Mouse (Mus musculus) limb, embryonic 13.5 days (tissue): Measurements from ENCODE around the gene Lcn12. TPM values are rescaled to one million over a fixed set of nuclear protein-coding genes. Genes with fewer than 3 reads are reported as not detected.
A peak's percentile ranks its signal among the peaks of the same experiment; 100 is the strongest.

Source experiments
- ATAC-seq: fragments of 200-750 bp; cut with Nextera tagmentation; 2 replicates; pipeline ENCODE4 v1.8.0; 2017; ENCODE audit warnings: low read depth, moderate number of reproducible peaks, moderate TSS enrichment; ENCODE audit not compliant: low FRiP score
- H3K27ac ChIP-seq: fragments of 300-500 bp; sonication (generic); 2 replicates; pipeline ENCODE4 v1.5.1; 2015; ENCODE audit warnings: inconsistent platforms, mild to moderate bottlenecking, moderate library complexity
- H3K27me3 ChIP-seq: fragments of 300-500 bp; sonication (generic); 2 replicates; pipeline ENCODE4 v1.6.1; 2015; ENCODE audit warnings: mild to moderate bottlenecking, inconsistent platforms
- H3K36me3 ChIP-seq: fragments of 300-500 bp; sonication (generic); 2 replicates; pipeline ENCODE4 v1.6.1; 2015; ENCODE audit warnings: inconsistent platforms, mild to moderate bottlenecking, moderate library complexity
- H3K4me1 ChIP-seq: fragments of 300-500 bp; sonication (generic); 2 replicates; pipeline ENCODE4 v1.6.1; 2015; ENCODE audit warnings: inconsistent platforms
- H3K4me2 ChIP-seq: fragments of 300-500 bp; sonication (generic); replicated peaks from 2 replicates; pipeline ENCODE4 v1.6.1; 2015; ENCODE audit warnings: inconsistent platforms, mild to moderate bottlenecking, moderate library complexity
- H3K4me3 ChIP-seq: fragments of 300-500 bp; sonication (generic); 2 replicates; pipeline ENCODE4 v1.5.1; 2015; ENCODE audit warnings: moderate library complexity, mild to moderate bottlenecking, inconsistent platforms
- H3K9ac ChIP-seq: fragments of 300-500 bp; sonication (generic); 2 replicates; pipeline ENCODE4 v1.6.1; 2015; ENCODE audit warnings: mild to moderate bottlenecking, inconsistent platforms
- H3K9me3 ChIP-seq: fragments of 300-500 bp; sonication (generic); 2 replicates; pipeline ENCODE4 v1.6.1; 2016; ENCODE audit warnings: inconsistent platforms
- WGBS: fragments of 180-500 bp; shearing (Covaris S2); methylation state at CpG from one replicate; pipeline ENCODE4 v1.1.7; 2015; 5-methylcytosine and 5-hydroxymethylcytosine counted together
- polyA plus RNA-seq: library from polyadenylated mRNA; unstranded; fragments of >200 nt; fragmentation: Nextera tagmentation; extraction: Ambion mirVana; gene quantifications from 2 replicates; pipeline ENCODE4 v1.2.1, GENCODE M21; 2015

Lcn12 gene
- polyA plus RNA-seq, 1 experiment from 2014 or later = not detected

- no peak overlapping the region for H3K4me2 ChIP-seq
- no peak overlapping the region; the same call in 1 of the 2 replicates for H3K9ac ChIP-seq
- H3K4me1 ChIP-seq = peaks cover 15% of the 10 kb centered on the region; the same call in 1 of the 2 replicates
- 82% methylated on average over 14 of the region's 14 CpGs for WGBS
- no peak overlapping the region for H3K4me3 ChIP-seq
- no peaks in the 10 kb centered on the region for H3K9me3 ChIP-seq
- H3K27ac ChIP-seq = no peak overlapping the region
- no peaks in the 10 kb centered on the region for H3K27me3 ChIP-seq
- H3K36me3 ChIP-seq = no peaks in the 10 kb centered on the region
- no peak for ATAC-seq
These were observed 26.0 kb downstream of the Lcn12 start for GRCm38 (mm10) chr2:25467606-25468303.

DNA sequence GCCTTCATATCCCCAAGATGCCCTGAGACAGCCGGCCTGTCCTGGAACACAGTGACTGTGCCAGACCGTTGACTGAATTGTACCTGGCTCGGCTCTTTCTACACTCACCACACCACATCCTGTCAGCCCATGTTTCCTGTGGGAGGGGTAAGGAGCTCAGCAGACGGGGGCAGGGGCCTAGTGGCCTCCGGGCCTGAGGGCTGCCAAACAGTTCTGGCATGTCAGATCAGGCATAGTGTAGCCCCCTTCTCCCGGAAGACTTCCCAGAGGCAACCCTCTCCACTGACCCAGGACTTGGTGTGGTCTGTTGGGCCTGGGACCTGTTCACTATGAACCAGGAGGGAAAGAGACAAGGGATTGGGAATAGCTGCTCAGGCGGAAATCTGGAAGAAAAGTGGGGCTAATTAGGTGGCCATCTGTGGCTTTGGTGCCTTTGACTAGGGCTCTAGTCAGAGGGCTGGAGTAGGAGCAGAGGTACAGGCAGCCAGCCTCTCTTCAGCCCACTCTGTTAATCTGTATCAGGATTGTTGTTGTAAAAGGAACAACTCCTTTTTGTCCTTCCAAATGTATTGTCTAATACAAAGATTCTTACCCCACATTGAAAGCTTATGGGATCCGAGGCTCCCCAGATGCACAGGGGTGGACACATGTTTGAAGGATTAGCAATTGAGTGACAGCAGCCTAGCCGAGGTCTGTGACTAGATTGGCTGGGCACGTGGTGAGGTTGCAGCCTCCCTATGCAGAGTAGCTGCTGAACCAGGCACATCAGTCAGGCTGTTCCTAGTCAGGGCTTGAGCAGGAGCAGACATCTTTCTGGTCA, 27.7 kb downstream of the Lcn12 start:
- Histone ChIP-seq H3K4me1 (peaks cover 20% of the 10 kb centered on the region), H3K9me3 (no peaks in the 10 kb centered on the region), H3K9ac (0 out of 2 replicates have a peak overlapping the region, but pooled peaks have one; percentile 45), H3K36me3 (no peaks in the 10 kb centered on the region), H3K4me2 (no peak overlapping the region), H3K27ac (no peak overlapping the region), H3K4me3 (no peak overlapping the region), H3K27me3 (no peaks in the 10 kb centered on the region)
- ATAC-seq = no peak
- WGBS = 34% methylated on average over 10 of the region's 10 CpGs

DNA sequence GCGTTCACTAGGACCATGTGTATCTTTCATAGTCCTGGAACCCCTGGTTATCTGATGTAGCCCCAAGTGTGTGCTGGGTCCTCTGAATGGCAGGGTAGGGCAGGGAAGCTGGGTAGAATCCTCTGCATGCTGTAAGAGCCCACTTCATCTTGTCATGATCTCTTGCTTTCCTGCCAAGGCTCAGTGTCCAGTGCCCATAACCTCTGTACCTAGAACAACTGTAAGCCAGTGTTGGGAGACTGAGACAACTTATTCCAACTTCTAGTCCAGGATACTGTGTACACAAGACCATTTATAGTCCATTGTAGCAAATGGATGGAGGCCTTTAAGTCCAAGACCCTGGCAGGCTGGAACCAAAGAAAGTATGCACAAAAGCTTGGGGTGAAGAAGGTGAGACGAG, 28.5 kb downstream of the Lcn12 start:
- Histone ChIP-seq H3K36me3 (no peaks in the 10 kb centered on the region), H3K4me1 (peaks cover 22% of the 10 kb centered on the region), H3K4me2 (no peak overlapping the region), H3K27me3 (no peaks in the 10 kb centered on the region), H3K9me3 (no peaks in the 10 kb centered on the region), H3K4me3 (no peak overlapping the region), H3K27ac (no peak overlapping the region), H3K9ac (0 out of 2 replicates have a peak overlapping the region, but pooled peaks have one; percentile 45)
- 86% methylated on average over 2 of the region's 2 CpGs for WGBS
- no peak for ATAC-seq

GRCm38 (mm10) chr2:25463630-25464029, 30.1 kb downstream of the Lcn12 start:
- Histone ChIP-seq H3K4me1 (peaks cover 28% of the 10 kb centered on the region), H3K27me3 (no peaks in the 10 kb centered on the region), H3K4me2 (no peak overlapping the region), H3K9me3 (no peaks in the 10 kb centered on the region), H3K36me3 (peaks cover 6% of the 10 kb centered on the region), H3K9ac (no peak overlapping the region), H3K27ac (no peak overlapping the region), H3K4me3 (no peak overlapping the region)
- no peak for ATAC-seq
- 86% methylated on average over 3 of the region's 3 CpGs for WGBS

GRCm38 (mm10) chr2:25461407-25461806, 32.3 kb downstream of the Lcn12 start:
- peak overlapping the region; percentile 82; the same call in 1 of the 2 replicates for H3K27ac ChIP-seq
- peaks cover 15% of the 10 kb centered on the region for H3K36me3 ChIP-seq
- no peaks in the 10 kb centered on the region for H3K9me3 ChIP-seq
- peak overlapping the region; percentile 87 for H3K4me2 ChIP-seq
- H3K9ac ChIP-seq = peak overlapping the region; percentile 62
- H3K4me3 ChIP-seq = peak overlapping the region; percentile 75
- no peak for ATAC-seq
- WGBS = 29% methylated on average over 3 of the region's 3 CpGs
- no peaks in the 10 kb centered on the region for H3K27me3 ChIP-seq
- peaks cover 28% of the 10 kb centered on the region for H3K4me1 ChIP-seq

GRCm38 (mm10) chr2:25460551-25461309, 33.0 kb downstream of the Lcn12 start, which contains the start of gene Paxx:
Gene Paxx (minus strand): TSS chr2:25461094.
- Histone ChIP-seq H3K27me3 (no peaks in the 10 kb centered on the region), H3K9ac (peak within 1 kb of the TSS; percentile 77), H3K4me3 (peak within 1 kb of the TSS; percentile 75), H3K27ac (peak within 1 kb of the TSS; percentile 82), H3K36me3 (peaks cover 15% of the 10 kb centered on the region), H3K9me3 (no peaks in the 10 kb centered on the region), H3K4me1 (peaks cover 25% of the 10 kb centered on the region), H3K4me2 (peak within 1 kb of the TSS; percentile 87)
- ATAC-seq = peak; percentile 89
- WGBS = under 1% methylated on average over 48 of the region's 48 CpGs

- ATAC-seq = peak; percentile 17
- H3K4me3 ChIP-seq = peak overlapping the region; percentile 75
- peak overlapping the region; percentile 77 for H3K9ac ChIP-seq
- H3K27ac ChIP-seq = peak overlapping the region; percentile 82
- H3K4me2 ChIP-seq = peak overlapping the region; percentile 87
- peaks cover 15% of the 10 kb centered on the region for H3K36me3 ChIP-seq
- 37% methylated on average over 5 of the region's 5 CpGs for WGBS
- H3K9me3 ChIP-seq = no peaks in the 10 kb centered on the region
- H3K4me1 ChIP-seq = peaks cover 21% of the 10 kb centered on the region
- H3K27me3 ChIP-seq = no peaks in the 10 kb centered on the region
These were observed 33.6 kb downstream of the Lcn12 start for GRCm38 (mm10) chr2:25460135-25460534.

DNA sequence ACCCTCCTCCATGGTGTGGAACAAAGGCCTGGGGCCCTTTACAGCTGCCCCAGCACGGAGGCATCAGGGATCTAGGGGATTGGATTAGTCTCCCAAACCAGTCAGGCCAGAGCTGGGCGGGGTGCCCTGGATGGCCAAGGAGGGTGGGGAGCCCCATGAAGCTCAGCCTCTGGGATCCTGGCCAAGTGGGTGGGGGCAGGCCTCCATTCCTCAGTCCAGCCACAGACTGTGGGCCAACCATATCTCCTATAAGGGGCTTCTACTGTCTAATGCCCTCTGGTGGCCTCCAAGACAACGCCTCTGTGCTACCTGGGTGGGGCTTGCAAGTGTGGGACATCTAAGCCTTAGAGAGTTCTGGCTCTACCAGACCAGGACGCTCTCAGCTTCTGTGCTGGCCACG, 34.8 kb downstream of the Lcn12 start:
- Histone ChIP-seq H3K27ac (no peak overlapping the region), H3K36me3 (peaks cover 15% of the 10 kb centered on the region), H3K4me1 (peaks cover 21% of the 10 kb centered on the region), H3K9ac (no peak overlapping the region), H3K27me3 (no peaks in the 10 kb centered on the region), H3K4me2 (0 out of 2 replicates have a peak overlapping the region, but pooled peaks have one; percentile 87), H3K9me3 (no peaks in the 10 kb centered on the region), H3K4me3 (no peak overlapping the region)
- WGBS = 73% methylated on average over 5 of the region's 5 CpGs
- no peak for ATAC-seq

DNA sequence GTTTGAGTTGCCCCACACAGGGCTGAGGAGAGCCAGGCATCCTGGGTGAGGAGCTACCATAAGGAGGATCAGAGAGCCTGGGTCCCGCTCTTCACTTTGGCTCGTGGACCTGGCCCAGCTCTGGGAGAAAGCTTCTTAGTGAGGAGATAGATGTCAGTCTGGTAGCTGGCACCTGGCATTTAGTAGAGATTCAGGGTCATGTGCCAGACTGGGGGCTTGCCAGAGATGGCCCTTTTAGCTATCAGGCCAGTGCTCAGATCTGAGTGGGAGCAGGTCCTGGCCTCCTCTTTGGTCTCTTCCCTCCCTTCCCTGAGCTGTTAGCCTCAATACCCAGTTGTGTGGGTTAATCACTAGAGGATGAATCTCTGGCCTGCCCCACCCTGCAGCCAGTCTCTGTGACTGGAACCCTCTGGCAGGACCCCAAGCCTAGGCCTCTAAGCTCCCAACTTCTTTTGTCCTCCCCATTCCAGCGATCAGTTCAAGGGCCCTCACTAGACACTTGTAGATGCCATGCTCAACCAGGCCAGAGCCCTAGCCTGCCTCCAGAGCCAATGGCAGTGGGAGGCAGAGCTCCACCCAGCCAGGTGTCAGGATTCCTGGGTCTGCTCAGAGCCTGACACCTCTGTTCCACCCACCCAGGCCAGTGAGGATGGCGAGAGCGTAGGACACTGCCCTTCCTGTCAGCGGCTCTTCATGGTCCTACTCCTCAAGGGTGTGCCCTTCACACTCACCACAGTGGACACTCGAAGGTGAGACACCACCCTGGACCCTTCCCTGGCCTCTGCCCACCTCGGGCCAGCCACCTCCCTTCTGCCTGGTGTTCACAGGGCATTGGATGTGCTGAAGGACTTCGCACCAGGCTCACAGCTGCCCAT, 36.5 kb downstream of the Lcn12 start:
- H3K4me1 ChIP-seq = peaks cover 21% of the 10 kb centered on the region
- WGBS = 85% methylated on average over 9 of the region's 9 CpGs
- no peak overlapping the region for H3K4me2 ChIP-seq

DNA sequence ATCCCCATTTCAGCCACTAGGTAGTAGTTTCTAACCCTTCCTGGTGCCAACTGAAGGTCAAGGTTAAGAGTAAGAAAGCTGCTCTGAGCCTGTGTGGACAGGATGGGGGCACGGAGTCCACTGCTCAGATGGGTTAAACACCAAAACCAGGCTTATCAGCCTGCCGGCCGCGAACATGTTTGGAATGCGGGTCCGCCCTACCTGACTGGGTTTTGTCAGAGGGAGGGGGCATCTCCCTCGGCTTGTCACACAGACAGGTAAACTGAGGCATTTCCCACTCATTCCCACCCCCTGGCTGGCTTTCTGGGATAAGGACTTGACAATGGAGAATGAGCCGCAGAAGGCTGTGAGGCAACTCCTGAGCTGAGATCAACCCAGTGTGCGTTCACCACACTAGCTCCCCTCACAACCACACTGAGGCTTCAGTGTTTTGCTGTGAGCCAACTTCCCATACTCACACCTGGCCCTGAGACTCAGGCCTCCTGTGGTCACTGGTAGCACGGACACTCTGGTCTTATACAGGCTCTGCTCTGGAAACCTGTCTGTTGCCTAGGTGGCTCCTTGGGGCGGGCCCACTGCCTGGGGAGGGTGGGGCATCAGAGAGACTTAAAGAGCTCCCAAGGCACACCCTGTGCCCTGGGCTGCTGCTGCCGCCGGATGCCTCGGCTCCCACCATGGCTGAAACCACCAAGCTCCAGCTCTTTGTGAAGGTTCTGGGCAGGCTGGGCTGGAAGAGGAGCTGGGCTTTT, 37.3 kb downstream of the Lcn12 start, which contains the start of gene Clic3:
Clic3 (plus strand) TSS at position 634 of the 749 bp plus-strand sequence.
- no peak for ATAC-seq
- H3K4me2 ChIP-seq = no peak within 1 kb of the TSS
- H3K9me3 ChIP-seq = no peaks in the 10 kb centered on the region
- WGBS = 57% methylated on average over 14 of the region's 14 CpGs
- peaks cover 15% of the 10 kb centered on the region for H3K36me3 ChIP-seq
- H3K27ac ChIP-seq = no peak within 1 kb of the TSS
- H3K4me3 ChIP-seq = no peak within 1 kb of the TSS
- no peak within 1 kb of the TSS for H3K9ac ChIP-seq
- H3K27me3 ChIP-seq = no peaks in the 10 kb centered on the region
- H3K4me1 ChIP-seq = peaks cover 19% of the 10 kb centered on the region

More for the DNA sequence above, 36.5 kb downstream of the Lcn12 start:
- Histone ChIP-seq H3K9ac (no peak overlapping the region), H3K27ac (no peak overlapping the region), H3K9me3 (no peaks in the 10 kb centered on the region), H3K36me3 (peaks cover 15% of the 10 kb centered on the region), H3K4me3 (no peak overlapping the region), H3K27me3 (no peaks in the 10 kb centered on the region)
- no peak for ATAC-seq
